Mouse (Mus musculus) cerebellum, adult 18-20 months (tissue): ENCODE measurements around the gene Rnf222.
A peak's percentile ranks its signal among the peaks of the same experiment; 100 is the strongest.

Source experiments
- DNase-seq, 2 experiments: peaks; one replicate each; pipeline ENCODE4 v3.0.0; 2021

Gene Rnf222

GRCm38 (mm10) chr11:68888253-68888652 is at the start of gene Rnf222:
Rnf222 (plus strand) TSS chr11:68888553.
- no peak for DNase-seq

- DNase-seq = no peak
Observed at GRCm38 (mm10) chr11:68839606-68840005, 48.7 kb upstream of the Rnf222 start.

DNA sequence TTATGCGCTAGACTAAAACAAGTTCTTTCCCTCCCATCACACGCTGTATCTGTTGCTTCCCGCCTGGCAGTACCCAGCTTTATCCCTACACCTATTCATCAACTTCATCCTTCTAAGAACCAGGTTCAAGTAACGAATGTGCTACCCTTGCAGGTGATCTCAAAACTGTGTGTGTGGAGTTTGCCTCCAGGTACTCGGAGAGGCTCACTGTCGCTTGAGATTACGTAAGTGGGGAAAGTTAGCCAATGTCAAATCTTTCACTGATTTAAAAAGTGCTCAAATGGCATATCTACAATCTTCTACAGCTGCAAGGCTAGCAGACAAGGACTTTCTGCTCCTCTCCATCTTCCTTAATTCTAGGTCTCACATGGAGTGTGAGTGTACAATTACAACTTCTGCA is 37.5 kb upstream of the Rnf222 start:
- DNase-seq = no peak

DNA sequence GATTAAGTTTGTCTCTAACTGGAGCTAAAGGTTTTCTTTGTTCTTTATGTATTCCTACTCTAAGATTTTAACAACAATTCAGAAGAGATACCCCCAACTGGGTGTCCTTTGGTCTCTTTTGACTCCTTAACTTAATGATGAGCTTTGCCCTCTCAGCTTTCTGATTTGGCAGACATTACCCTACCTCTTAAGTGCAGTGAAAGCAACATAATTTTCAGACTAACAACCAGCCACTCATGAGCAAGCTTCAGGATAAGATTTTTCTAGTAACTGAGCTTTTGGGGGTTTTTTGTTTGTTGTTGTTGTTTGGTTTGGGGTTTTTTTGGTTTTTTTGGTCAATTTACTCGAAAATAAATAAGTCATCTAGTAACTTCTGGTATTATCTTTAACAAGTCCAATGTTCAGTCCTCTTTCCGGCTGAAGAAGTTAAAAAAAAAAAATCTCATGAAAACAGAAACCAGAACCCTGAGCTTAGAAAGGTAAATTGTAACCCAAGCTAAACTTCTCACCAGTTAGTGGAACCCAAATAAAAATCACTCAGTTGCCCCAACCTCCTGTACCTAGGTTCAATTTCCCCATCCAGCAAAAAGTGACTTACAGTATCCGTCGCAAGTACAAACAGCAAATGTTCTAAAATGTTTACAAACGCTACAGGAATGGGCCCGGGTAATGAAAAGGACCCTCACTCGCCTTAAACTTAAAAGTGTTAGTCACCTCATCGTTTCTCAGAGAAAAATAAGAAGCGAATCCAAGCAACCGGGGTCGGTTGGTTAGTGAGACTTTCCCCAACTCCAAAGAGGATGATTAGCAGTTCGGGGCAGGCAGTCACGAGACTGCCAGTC is 36.5 kb upstream of the Rnf222 start:
- DNase-seq = no peak

- peak in 1 of 2 experiments; percentile 67 for DNase-seq
Observed at GRCm38 (mm10) chr11:68852486-68852901, 35.9 kb upstream of the Rnf222 start.

- DNase-seq = peak; percentile 100
Observed at GRCm38 (mm10) chr11:68852932-68853409, 35.4 kb upstream of the Rnf222 start.

- peak; percentile 9 to 29 for DNase-seq
Observed at GRCm38 (mm10) chr11:68853611-68854401, 34.5 kb upstream of the Rnf222 start.

DNA sequence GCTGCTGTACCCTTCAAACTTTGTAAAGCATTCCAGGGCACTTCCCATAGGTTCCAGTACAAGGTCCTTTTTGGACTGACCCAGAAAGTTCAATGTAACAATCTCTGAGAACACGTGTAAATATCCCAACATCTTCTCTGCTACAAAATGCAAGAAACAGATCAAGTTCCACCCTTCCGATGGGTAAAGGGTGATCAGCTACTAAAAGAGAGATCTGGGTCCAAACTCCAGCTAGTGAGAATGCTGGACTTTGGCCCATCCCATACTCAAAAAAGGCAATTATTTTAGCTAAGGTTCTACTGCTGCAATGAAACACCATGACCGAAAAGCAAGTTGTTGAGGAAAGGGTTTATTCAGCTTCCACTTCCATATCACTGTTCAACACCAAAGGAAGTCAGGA is 33.7 kb upstream of the Rnf222 start:
- DNase-seq = no peak

GRCm38 (mm10) chr11:68857329-68857728 is 31.0 kb upstream of the Rnf222 start:
- no peak for DNase-seq

GRCm38 (mm10) chr11:68859943-68860593 is 28.3 kb upstream of the Rnf222 start:
- DNase-seq = no peak

- DNase-seq = no peak
Observed at GRCm38 (mm10) chr11:68862260-68862659, 26.1 kb upstream of the Rnf222 start.

DNA sequence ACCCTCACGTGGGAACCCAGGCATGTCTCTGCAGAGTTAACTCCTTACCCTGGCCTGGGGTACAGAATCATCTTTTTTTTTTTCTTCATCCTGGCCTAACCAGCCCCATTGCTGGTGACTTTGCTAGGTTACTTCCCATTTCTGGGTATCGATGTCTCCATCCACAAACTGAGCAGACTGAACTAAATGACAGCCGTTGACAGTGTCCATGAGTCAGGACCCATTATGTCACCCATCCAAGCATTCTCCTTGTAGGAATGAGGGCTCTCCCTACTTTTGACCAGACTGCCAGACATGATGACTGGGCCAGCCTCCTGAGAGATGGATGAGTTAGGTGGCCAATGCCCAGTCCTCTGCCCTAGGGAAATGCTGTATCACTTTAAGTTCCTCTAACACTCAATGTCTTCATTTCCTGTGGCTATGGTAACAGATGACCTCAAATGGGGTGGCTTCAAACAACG is 24.7 kb upstream of the Rnf222 start:
- DNase-seq = no peak

GRCm38 (mm10) chr11:68864544-68865189 is 23.7 kb upstream of the Rnf222 start:
- DNase-seq = no peak

DNA sequence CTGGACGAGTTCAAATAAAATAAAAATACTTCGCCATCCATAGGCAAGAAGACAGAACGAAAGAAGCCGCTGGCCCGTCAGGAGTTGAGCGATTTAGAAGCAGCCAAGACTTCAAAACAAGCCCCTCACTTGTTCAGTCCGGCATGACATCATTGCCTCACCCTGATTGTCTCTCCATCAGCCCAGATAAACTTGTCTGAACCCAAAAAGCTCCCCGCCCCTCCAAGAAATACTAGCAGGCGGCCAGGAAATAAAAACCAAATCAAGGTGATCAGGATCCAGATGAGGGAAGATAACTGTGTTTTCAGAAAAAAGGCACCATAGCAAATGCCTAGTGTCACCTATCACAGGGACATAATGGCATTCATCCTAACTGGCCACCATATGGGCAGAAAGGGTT is 17.1 kb upstream of the Rnf222 start:
- no peak for DNase-seq

DNA sequence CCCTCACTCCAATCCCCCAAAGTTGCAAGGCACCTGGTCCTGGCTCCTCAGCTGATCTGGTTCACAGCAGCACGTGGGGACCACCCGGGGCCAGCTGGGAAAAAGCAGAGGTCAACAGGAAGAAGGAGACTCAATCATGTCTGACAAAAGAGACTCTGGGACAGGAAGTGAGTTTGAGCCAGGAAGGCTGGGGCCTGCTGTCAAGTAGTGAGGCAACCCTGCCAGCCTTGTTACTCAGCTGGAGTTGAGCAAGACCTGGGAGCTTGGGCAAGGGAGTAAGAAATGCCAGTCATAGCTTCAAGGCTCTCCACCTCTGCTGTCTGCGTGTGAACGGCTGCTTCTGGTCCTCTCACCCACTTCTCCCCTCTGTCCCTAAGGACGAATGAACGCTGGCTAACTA is 16.6 kb upstream of the Rnf222 start, which contains the start of gene Ndel1:
Ndel1 (minus strand) TSS at position 111 of the 400 bp plus-strand sequence.
- DNase-seq = no peak

DNA sequence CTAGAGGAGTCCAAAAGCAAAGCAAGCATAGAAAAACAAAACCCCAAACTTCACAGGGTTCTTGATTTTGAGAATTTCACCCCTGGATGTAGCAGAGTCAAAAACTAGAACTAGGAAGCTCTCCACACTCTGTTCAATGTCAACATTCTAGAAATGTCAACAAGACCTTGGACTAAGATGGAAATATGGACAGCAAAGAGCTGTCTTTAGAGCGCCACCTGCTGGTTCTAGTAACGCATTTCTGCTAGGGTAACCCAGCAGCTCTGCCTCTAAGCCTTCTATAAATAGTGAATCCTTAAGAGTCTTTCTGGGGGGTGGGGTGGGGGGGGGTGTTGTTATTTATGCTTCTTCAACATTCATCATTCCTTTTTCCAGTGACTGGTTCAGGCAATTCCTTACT is 13.5 kb upstream of the Rnf222 start:
- peak; percentile 70 to 76 for DNase-seq

DNA sequence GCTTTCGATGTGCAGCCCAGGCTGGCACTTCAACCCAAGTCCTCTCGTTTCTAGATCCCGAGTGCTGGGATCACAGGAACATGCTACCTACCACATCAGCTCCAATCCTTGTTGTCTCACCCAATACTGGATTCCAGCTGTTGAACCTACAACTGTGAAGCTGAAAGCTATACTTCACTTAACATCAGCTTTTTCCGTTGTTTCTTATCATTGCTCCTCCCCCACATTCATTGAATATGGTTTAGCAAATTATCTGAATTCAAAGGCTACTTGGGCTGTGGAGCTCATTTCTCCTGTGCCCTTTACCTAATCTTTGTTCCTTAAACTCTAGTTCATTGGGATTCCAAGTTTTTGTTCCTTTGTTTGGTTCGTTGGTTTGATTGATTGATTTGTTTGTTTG is 9.5 kb upstream of the Rnf222 start:
- DNase-seq = no peak

DNA sequence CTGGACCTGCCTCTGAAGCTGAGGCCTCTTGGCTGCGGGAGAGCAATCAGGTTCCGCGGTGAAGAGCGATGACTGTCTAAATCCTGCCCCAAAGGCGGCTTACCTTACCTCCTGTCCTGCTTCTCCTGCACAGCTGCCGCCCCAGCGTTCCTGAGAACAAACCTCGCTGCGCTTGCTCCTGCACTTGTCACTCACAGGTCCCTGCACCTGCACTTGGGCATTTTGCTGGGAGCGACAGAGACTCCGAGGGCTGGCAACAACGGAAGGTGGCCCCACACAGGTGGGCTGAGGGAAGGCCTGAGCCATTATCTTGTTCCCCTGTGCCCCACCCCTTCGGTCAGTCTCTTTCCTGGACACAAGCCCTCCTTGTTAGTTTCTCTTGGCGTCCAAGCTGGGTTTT is 6.2 kb upstream of the Rnf222 start:
- DNase-seq = no peak

- no peak for DNase-seq
Observed at GRCm38 (mm10) chr11:68883843-68884242, 4.5 kb upstream of the Rnf222 start.

DNA sequence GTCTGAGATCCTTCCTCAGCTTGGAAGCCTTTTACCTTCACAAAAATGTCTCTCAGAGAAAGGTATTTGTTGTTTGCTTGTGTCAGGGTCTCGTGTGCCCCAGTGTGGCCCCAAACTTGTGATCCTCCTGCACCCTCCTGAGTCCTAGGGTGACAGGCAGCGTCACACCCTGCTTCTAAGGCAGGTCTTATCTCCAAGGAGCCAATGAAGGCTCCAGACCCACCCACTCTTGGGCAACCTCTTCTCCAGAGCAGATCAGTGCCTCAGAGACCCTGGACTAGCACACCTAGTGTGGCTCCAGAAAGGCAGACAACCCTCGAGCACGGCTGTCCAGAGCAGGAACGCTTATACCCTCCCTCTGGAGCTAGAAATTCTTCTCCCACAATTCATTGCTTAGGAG is 4.0 kb upstream of the Rnf222 start:
- DNase-seq = no peak

DNA sequence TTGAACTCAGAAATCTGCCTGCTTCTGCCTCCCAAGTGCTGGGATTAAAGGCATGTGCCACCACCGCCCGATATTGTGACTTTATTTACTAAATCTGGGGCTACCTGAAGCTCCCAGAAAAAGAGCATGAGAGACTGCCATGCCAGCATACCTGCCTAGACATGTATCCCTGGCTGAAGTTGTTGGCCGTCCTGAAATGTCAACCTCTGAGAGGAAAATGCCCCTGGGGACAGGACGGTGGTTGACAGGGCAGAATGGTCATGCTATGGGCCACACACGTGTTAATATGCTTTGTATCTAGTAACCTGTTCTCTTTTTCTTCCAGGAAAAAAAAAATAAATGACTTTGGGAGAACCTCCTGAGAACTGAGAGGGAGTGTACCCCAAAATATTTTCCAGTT is 2.3 kb upstream of the Rnf222 start:
- DNase-seq = no peak

GRCm38 (mm10) chr11:68888653-68889052 is 300 bp downstream of the Rnf222 start:
- DNase-seq = no peak

GRCm38 (mm10) chr11:68890625-68891024 is 2.3 kb downstream of the Rnf222 start:
- no peak for DNase-seq
